Comparison of ENCODE assay signal across 9 mouse cellular contexts in genomic region chr13:99502126-99502744, GRCm38 (mm10). TPM values are rescaled to one million over a fixed set of nuclear protein-coding genes. Genes with fewer than 3 reads are reported as not detected.
DNase-seq lines count a peak whose midpoint lies in the region; ATAC-seq and TF ChIP-seq lines count a peak whose summit lies in the region.
"Had no signal": no experiment of that assay in that cellular context is flagged by ENCODE, and none has a peak within 500 bp of the region (broad histone marks: within the 10 kb centered on the region; RNA-seq: fewer than 3 reads in every experiment).

No protein-coding gene starts in this region.

- H3K9ac ChIP-seq in forebrain, embryonic 14.5 days (ENCODE audit: low read length), result peak overlapping the region; percentile 59
- H3K9ac ChIP-seq: limb, embryonic 15.5 days had no signal

- no peak overlapping the region for H3K4me3 ChIP-seq in C2C12 (ENCODE audit: insufficient read depth, poor library complexity, severe bottlenecking)
- no peak overlapping the region for H3K4me3 ChIP-seq in forebrain, embryonic 14.5 days (ENCODE audit: low read depth, low read length)
- H3K4me3 ChIP-seq: limb, embryonic 15.5 days had no signal

- no peak for TF ChIP-seq CTCF in C2C12 (IDR thresholded peaks at IDR 0.05; ENCODE audit: control insufficient read depth, insufficient read depth, insufficient read length)

- no peak overlapping the region for H3ac ChIP-seq in C2C12 (ENCODE audit: control insufficient read depth, insufficient read length, low read depth)

- H3K79me3 ChIP-seq in C2C12 (ENCODE audit: low read depth), result peaks cover 47% of the 10 kb centered on the region

- peaks cover 81% of the 10 kb centered on the region for H3K79me2 ChIP-seq in C2C12 (ENCODE audit: control insufficient read depth, insufficient read depth)

- peak; percentile 73 for DNase-seq in A20 (ENCODE audit: low read depth, low spot score)
- peak; percentile 64 for DNase-seq in forebrain, embryonic 14.5 days (ENCODE audit: low spot score)
- peak; percentile 47 for DNase-seq in mesoderm, embryonic 11.5 days (ENCODE audit: low read depth, low spot score)
- no peak for DNase-seq in cerebellum, adult 9-10 months
- no peak for DNase-seq in cerebellum, postnatal 14 days
- no peak for DNase-seq in thymus, postnatal 25 days

- H3K27me3 ChIP-seq in C2C12 (ENCODE audit: control insufficient read depth, insufficient read depth, insufficient read length), result no peaks in the 10 kb centered on the region
- no peaks in the 10 kb centered on the region for H3K27me3 ChIP-seq in forebrain, embryonic 14.5 days (replicated peaks; ENCODE audit: control insufficient read depth, insufficient read depth, low read length)
- H3K27me3 ChIP-seq: limb, embryonic 15.5 days had no signal

- H3K27ac ChIP-seq in forebrain, embryonic 14.5 days (ENCODE audit: low read depth, low read length), result peak overlapping the region; percentile 80
- H3K27ac ChIP-seq: kidney, postnatal 0 days; limb, embryonic 15.5 days had no signal

- ATAC-seq in forebrain, embryonic 14.5 days, result peak; percentile 51; the same call in 1 of the 2 replicates

- WGBS in forebrain, embryonic 14.5 days, result 13% methylated on average over 13 of the region's 13 CpGs

- H3K36me3 ChIP-seq in C2C12 (ENCODE audit: control insufficient read depth, insufficient read depth), result peaks cover 58% of the 10 kb centered on the region
- peaks cover 63% of the 10 kb centered on the region for H3K36me3 ChIP-seq in forebrain, embryonic 14.5 days (ENCODE audit: control insufficient read depth, insufficient read depth, low read length)

- H3K4me1 ChIP-seq in forebrain, embryonic 14.5 days (ENCODE audit: control insufficient read depth, insufficient read depth, low read length), result peaks cover 55% of the 10 kb centered on the region

- H3K4me2 ChIP-seq in forebrain, embryonic 14.5 days (ENCODE audit: low read length), result peak overlapping the region; percentile 46
- H3K4me2 ChIP-seq: limb, embryonic 15.5 days had no signal

- no peaks in the 10 kb centered on the region for H3K9me3 ChIP-seq in forebrain, embryonic 14.5 days (replicated peaks; ENCODE audit: control insufficient read depth, low read length)
- H3K9me3 ChIP-seq: limb, embryonic 15.5 days had no signal

TF ChIP-seq in C2C12, 6 proteins besides CTCF, POLR2A, EP300 and RAD21:
- TF ChIP-seq MYOD1 (IDR thresholded peaks at IDR 0.05; ENCODE audit: control insufficient read depth, insufficient read length, low read depth), result peak; percentile 83
- TF ChIP-seq USF1 (IDR thresholded peaks at IDR 0.05; ENCODE audit: low read depth), result no peak

RNA-seq across cellular contexts. Expression of gene Map1b, which starts 14.1 kb away (rescaled TPM):
- polyA plus RNA-seq in C2C12 (2012; fragmentation: generic; extraction: Trizol), result 26.4 TPM
- 1,380 and 2,008 TPM in 2 replicates for polyA plus RNA-seq in forebrain, embryonic 14.5 days (2014; fragmentation: Nextera tagmentation; extraction: Ambion mirVana)

Comparison
In these comparisons a context has a peak if more than half of its experiments do, and no peak if none do; other contexts are left out.
1. DNase-seq: peak in A20 (single experiment), forebrain, embryonic 14.5 days (single experiment) and mesoderm, embryonic 11.5 days (single experiment); none in cerebellum, adult 9-10 months (single experiment), cerebellum, postnatal 14 days (0 of 2) and thymus, postnatal 25 days (single experiment).
2. RNA of gene Map1b, which starts 14.1 kb away (polyA plus RNA-seq): 1,380 to 2,008 TPM in forebrain, embryonic 14.5 days; 26.4 TPM in C2C12 (single experiment); every median in the first group is over 10 times any median in the second.